Comparison of ENCODE assay signal across 26 mouse cellular contexts in genomic region chr17:43977572-43977971, GRCm38 (mm10).
"Had no signal": no experiment of that assay in that cellular context is flagged by ENCODE, and none has a peak within 500 bp of the region (broad histone marks: within the 10 kb centered on the region; RNA-seq: fewer than 3 reads in every experiment).

No protein-coding gene starts in this region.

- DNase-seq: cerebellum, adult 8-10 months; cerebellum, adult 9-10 months; cerebellum, adult 9-11 months; cerebellum, postnatal 10 days; cerebellum, postnatal 14 days; cerebellum, postnatal 25 days; cerebellum, postnatal 36 days; embryo, embryonic 11 days; forebrain, postnatal 0 days; gastrocnemius, postnatal 10 days; gastrocnemius, postnatal 14 days; gastrocnemius, postnatal 36 days; heart, adult 18-20 months; heart, adult 2 months had no signal

- H3K27ac ChIP-seq: embryonic facial prominence, embryonic 10.5 days; embryonic facial prominence, embryonic 12.5 days; embryonic facial prominence, embryonic 13.5 days; embryonic facial prominence, embryonic 15.5 days; forebrain, embryonic 10.5 days; forebrain, embryonic 12.5 days; forebrain, embryonic 13.5 days; forebrain, embryonic 15.5 days; heart, adult 2 months; heart, embryonic 10.5 days had no signal

- H3K4me3 ChIP-seq: embryonic facial prominence, embryonic 10.5 days; embryonic facial prominence, embryonic 12.5 days; embryonic facial prominence, embryonic 13.5 days; embryonic facial prominence, embryonic 15.5 days; erythroblast, embryonic 14.5 days; forebrain, embryonic 10.5 days; forebrain, embryonic 12.5 days; forebrain, embryonic 13.5 days; forebrain, embryonic 15.5 days; heart, adult 2 months; heart, embryonic 10.5 days had no signal

- ATAC-seq: forebrain, embryonic 13.5 days; forebrain, embryonic 14.5 days; forebrain, embryonic 15.5 days; forebrain, embryonic 16.5 days; forebrain, postnatal 0 days had no signal
